Mouse (Mus musculus): ENCODE measurements at regions not wholly inside any gene's neighbourhood (a gene's known extent, or its start where the extent isn't known, plus 50 kb on each side); places are given as distances from the start of the nearest gene placed in this dataset.

GRCm38 (mm10) chr5:116991461-116991860, 124.5 kb downstream of the Suds3 start:
- TF ChIP-seq POLR2A (IDR thresholded peaks at IDR 0.05; ENCODE audit: insufficient read length, low read depth) (no peak), TCF3 (IDR thresholded peaks at IDR 0.05; ENCODE audit: insufficient read length, low read depth) (no peak), MYOG (IDR thresholded peaks at IDR 0.05; ENCODE audit: control insufficient read depth in 1 of 3, insufficient read depth in 1 of 3, insufficient read length in 2 of 3, low read depth in 2 of 3) (no peak)

All from myocyte (in vitro differentiated cells).